Mouse (Mus musculus) hindbrain, postnatal 0 days (tissue): ENCODE measurements around the gene E330009J07Rik. TPM values are rescaled to one million over a fixed set of nuclear protein-coding genes. Genes with fewer than 3 reads are reported as not detected.

Source experiments
- ATAC-seq: fragments of 200-750 bp; cut with Nextera tagmentation; 2 replicates; pipeline ENCODE4 v1.8.0; 2017; ENCODE audit warnings: mild to moderate bottlenecking, moderate TSS enrichment, moderate library complexity
- DNase-seq: peaks from one replicate; pipeline ENCODE4 v3.0.0-alpha.2; 2015; ENCODE audit warnings: low spot score
- H3K27ac ChIP-seq: fragments of 300-500 bp; sonication (generic); 2 replicates; pipeline ENCODE4 v1.5.1; 2014; ENCODE audit warnings: mild to moderate bottlenecking
- H3K27me3 ChIP-seq: fragments of 300-500 bp; sonication (generic); 2 replicates; pipeline ENCODE4 v1.6.1; 2014; ENCODE audit warnings: low read length, mixed read lengths; ENCODE audit not compliant: insufficient read depth
- H3K36me3 ChIP-seq: fragments of 300-500 bp; sonication (generic); 2 replicates; pipeline ENCODE4 v1.6.1; 2014; ENCODE audit warnings: low read length, mixed read lengths; ENCODE audit not compliant: insufficient read depth
- H3K4me1 ChIP-seq: fragments of 300-500 bp; sonication (generic); 2 replicates; pipeline ENCODE4 v1.6.1; 2014; ENCODE audit warnings: antibody characterized with exemption, low read length, mixed read lengths; ENCODE audit not compliant: insufficient read depth
- H3K4me2 ChIP-seq: fragments of 300-500 bp; sonication (generic); 2 replicates; pipeline ENCODE4 v1.6.1; 2014; ENCODE audit warnings: low read depth, mild to moderate bottlenecking, low read length, moderate library complexity, mixed read lengths
- H3K4me3 ChIP-seq: fragments of 300-500 bp; sonication (generic); 2 replicates; pipeline ENCODE4 v1.5.1; 2014; ENCODE audit warnings: low read length
- H3K9ac ChIP-seq: fragments of 300-500 bp; sonication (generic); replicated peaks from 2 replicates; pipeline ENCODE4 v1.6.1; 2014; ENCODE audit warnings: mild to moderate bottlenecking, low read length, moderate library complexity, mixed read lengths
- H3K9me3 ChIP-seq: fragments of 300-500 bp; sonication (generic); 2 replicates; pipeline ENCODE4 v1.6.1; 2016; ENCODE audit warnings: low read length, mixed read lengths
- CTCF ChIP-seq: IDR thresholded peaks from 2 replicates; pipeline ENCODE4 v1.5.1; 2016; ENCODE audit warnings: antibody characterized with exemption, control low read depth, low read depth
- WGBS: fragments of 180-500 bp; shearing (Covaris S2); extraction: QIAGEN DNeasy Blood & Tissue Kit; methylation state at CpG from one replicate; pipeline ENCODE4 v1.1.7; 2014; 5-methylcytosine and 5-hydroxymethylcytosine counted together
- polyA plus RNA-seq: library from polyadenylated mRNA; unstranded; fragments of >200 nt; fragmentation: Nextera tagmentation; extraction: Ambion mirVana; gene quantifications from 2 replicates; pipeline ENCODE4 v1.2.1, GENCODE M21; 2015
- total RNA-seq: library from RNA; depleted of rRNA; stranded (reverse); fragments of >200 nt; gene quantifications from 2 replicates; pipeline ENCODE4 v1.2.3, GENCODE M21; 2014

The E330009J07Rik gene
- total and polyA plus RNA-seq, 2 experiments from 2014 or later = 9.9 to 29.1 TPM

DNA sequence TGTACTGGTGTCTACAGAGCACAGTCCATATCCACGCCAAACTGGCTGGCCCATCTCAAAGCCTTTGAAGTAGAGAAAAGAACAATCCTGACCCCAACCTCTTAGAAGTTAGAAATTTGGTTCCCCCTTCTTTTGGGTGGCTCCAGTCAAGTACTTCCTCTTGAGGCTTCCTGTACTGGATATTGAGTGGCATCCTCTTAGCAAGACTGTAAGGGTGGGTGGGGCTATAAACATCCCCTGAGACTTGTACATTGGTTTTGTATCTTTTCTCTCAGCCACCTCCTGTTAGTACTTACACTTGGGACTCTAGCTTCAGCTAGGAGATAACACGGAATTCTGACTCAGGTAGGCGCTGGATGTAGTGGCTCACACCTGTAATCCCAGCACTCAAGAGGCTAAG lies 5.7 kb downstream of the E330009J07Rik start:
- DNase-seq = no peak
- no peak for ATAC-seq
- H3K27ac ChIP-seq = peak overlapping the region; percentile 11; the same call in 1 of the 2 replicates
- no peak overlapping the region for H3K4me2 ChIP-seq
- no peaks in the 10 kb centered on the region for H3K36me3 ChIP-seq
- TF ChIP-seq CTCF = no peak
- WGBS = 92% methylated on average over 3 of the region's 3 CpGs
- H3K9ac ChIP-seq = no peak overlapping the region
- no peaks in the 10 kb centered on the region for H3K27me3 ChIP-seq
- H3K9me3 ChIP-seq = no peaks in the 10 kb centered on the region
- no peak overlapping the region for H3K4me3 ChIP-seq
- H3K4me1 ChIP-seq = peaks cover 21% of the 10 kb centered on the region

- no peak for ATAC-seq
- TF ChIP-seq CTCF = no peak
- Histone ChIP-seq H3K27me3 (no peaks in the 10 kb centered on the region), H3K9ac (no peak overlapping the region), H3K4me3 (no peak overlapping the region), H3K36me3 (no peaks in the 10 kb centered on the region), H3K4me2 (no peak overlapping the region), H3K4me1 (peaks cover 21% of the 10 kb centered on the region), H3K9me3 (no peaks in the 10 kb centered on the region), H3K27ac (0 out of 2 replicates have a peak overlapping the region, but pooled peaks have one; percentile 45)
- peak; percentile 49 for DNase-seq
- 46% methylated on average over 4 of the region's 4 CpGs for WGBS
Measured at GRCm38 (mm10) chr6:40429521-40429931, 6.4 kb downstream of the E330009J07Rik start.

- DNase-seq = peak; percentile 53
- Histone ChIP-seq H3K4me1 (peaks cover 21% of the 10 kb centered on the region), H3K4me3 (no peak overlapping the region), H3K9me3 (no peaks in the 10 kb centered on the region), H3K9ac (no peak overlapping the region), H3K36me3 (no peaks in the 10 kb centered on the region), H3K4me2 (0 out of 2 replicates have a peak overlapping the region, but pooled peaks have one; percentile 10), H3K27ac (no peak overlapping the region), H3K27me3 (no peaks in the 10 kb centered on the region)
- TF ChIP-seq CTCF = no peak
- 0 out of 2 replicates have a peak, but pooled peaks have one; percentile 28 for ATAC-seq
- 38% methylated on average over 3 of the region's 3 CpGs for WGBS
Measured at GRCm38 (mm10) chr6:40428696-40429095, 7.2 kb downstream of the E330009J07Rik start.

GRCm38 (mm10) chr6:40427441-40427840 lies 8.5 kb downstream of the E330009J07Rik start:
- no peak for TF ChIP-seq CTCF
- ATAC-seq (no peak), DNase-seq (no peak)
- Histone ChIP-seq H3K9ac (no peak overlapping the region), H3K27me3 (no peaks in the 10 kb centered on the region), H3K36me3 (no peaks in the 10 kb centered on the region), H3K4me1 (peaks cover 21% of the 10 kb centered on the region), H3K27ac (no peak overlapping the region), H3K4me3 (no peak overlapping the region), H3K4me2 (no peak overlapping the region), H3K9me3 (no peaks in the 10 kb centered on the region)
- 90% methylated on average over 7 of the region's 7 CpGs for WGBS

DNA sequence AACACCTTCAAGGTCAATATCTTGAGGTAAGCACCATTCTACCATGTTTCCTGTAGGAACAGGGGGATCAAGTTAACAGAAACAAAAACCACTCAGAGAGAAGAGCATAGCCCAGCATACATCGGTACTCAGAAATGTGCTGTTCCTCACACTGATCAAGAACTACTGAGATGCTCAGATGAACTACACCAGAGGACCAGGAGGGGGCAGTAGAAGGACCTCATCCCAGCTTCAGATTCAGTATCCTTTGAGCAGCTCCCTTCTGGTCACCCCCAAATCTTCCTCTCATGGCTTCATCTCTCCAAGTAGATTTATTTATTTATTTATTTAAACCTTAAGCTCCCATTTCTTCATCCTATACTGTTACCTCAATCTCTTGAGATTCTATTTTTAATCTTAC lies 12.2 kb downstream of the E330009J07Rik start:
- ATAC-seq (peak; percentile 44; the same call in 1 of the 2 replicates), DNase-seq (peak; percentile 34)
- H3K4me3 ChIP-seq = no peak overlapping the region
- H3K9ac ChIP-seq = no peak overlapping the region
- H3K4me1 ChIP-seq = no peaks in the 10 kb centered on the region
- H3K27me3 ChIP-seq = no peaks in the 10 kb centered on the region
- H3K9me3 ChIP-seq = no peaks in the 10 kb centered on the region
- 0 out of 2 replicates have a peak, but pooled peaks cover 6% of the 10 kb centered on the region for H3K36me3 ChIP-seq
- no peak overlapping the region for H3K4me2 ChIP-seq
- no peak overlapping the region for H3K27ac ChIP-seq
- peak; percentile 63 for TF ChIP-seq CTCF
- WGBS = 73% methylated on average over 1 of the region's 1 CpGs

GRCm38 (mm10) chr6:40423013-40423412 lies 12.9 kb downstream of the E330009J07Rik start:
- DNase-seq (peak; percentile 28), ATAC-seq (peak; percentile 57; the same call in 1 of the 2 replicates)
- H3K27me3 ChIP-seq = no peaks in the 10 kb centered on the region
- no peaks in the 10 kb centered on the region for H3K4me1 ChIP-seq
- WGBS = 66% methylated on average over 1 of the region's 1 CpGs
- no peak overlapping the region for H3K4me2 ChIP-seq
- H3K9ac ChIP-seq = no peak overlapping the region
- no peak overlapping the region for H3K27ac ChIP-seq
- no peak for TF ChIP-seq CTCF
- no peaks in the 10 kb centered on the region for H3K9me3 ChIP-seq
- H3K4me3 ChIP-seq = no peak overlapping the region
- H3K36me3 ChIP-seq = 0 out of 2 replicates have a peak, but pooled peaks cover 6% of the 10 kb centered on the region

DNA sequence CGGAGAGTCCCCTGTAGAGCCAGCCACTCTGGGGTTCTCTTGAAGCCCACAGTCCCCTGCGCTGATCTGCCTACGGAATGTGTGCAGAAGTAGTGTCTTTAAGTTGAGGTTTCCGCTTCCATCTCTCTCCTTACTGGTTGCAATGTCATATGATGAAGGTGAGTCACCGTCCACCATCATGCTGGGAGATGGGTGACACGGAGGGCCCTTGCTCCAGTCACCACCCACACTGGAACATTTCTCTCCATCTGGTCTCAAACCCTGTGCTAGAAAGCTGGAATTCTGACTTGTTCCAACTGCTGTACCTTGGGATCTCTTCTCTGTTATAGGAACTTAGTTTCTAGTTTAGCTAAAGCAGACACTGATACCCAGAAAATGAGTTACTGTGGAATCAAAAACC lies 14.8 kb downstream of the E330009J07Rik start:
- H3K4me3 ChIP-seq = no peak overlapping the region
- H3K27me3 ChIP-seq = no peaks in the 10 kb centered on the region
- ATAC-seq = no peak
- no peak overlapping the region for H3K9ac ChIP-seq
- H3K4me1 ChIP-seq = no peaks in the 10 kb centered on the region
- no peak overlapping the region for H3K4me2 ChIP-seq
- 96% methylated on average over 6 of the region's 6 CpGs for WGBS
- H3K27ac ChIP-seq = no peak overlapping the region
- TF ChIP-seq CTCF = no peak
- 0 out of 2 replicates have a peak, but pooled peaks cover 6% of the 10 kb centered on the region for H3K36me3 ChIP-seq
- no peaks in the 10 kb centered on the region for H3K9me3 ChIP-seq
- no peak for DNase-seq
